Mouse (Mus musculus) liver, embryonic 16.5 days (tissue): ENCODE results near the gene Ramp3. TPM values are rescaled to one million over a fixed set of nuclear protein-coding genes. Genes with fewer than 3 reads are reported as not detected.
"Not testable (repeated sequence)": the region's sequence is repeated elsewhere in the genome, so short reads cannot be mapped to it uniquely, and the experiment has no call there.

Experiments
- ATAC-seq: fragments of 200-750 bp; cut with Nextera tagmentation; 2 replicates; pipeline ENCODE4 v1.8.0; 2017; ENCODE audit warnings: low read depth, mild to moderate bottlenecking, moderate number of reproducible peaks, moderate library complexity
- H3K27ac ChIP-seq: fragments of 300-500 bp; sonication (generic); 2 replicates; pipeline ENCODE4 v1.5.1; 2014; ENCODE audit warnings: mild to moderate bottlenecking, low read length
- H3K27me3 ChIP-seq: fragments of 300-500 bp; sonication (generic); 2 replicates; pipeline ENCODE4 v1.6.1; 2014; ENCODE audit warnings: low read depth, low read length, mixed read lengths; ENCODE audit not compliant: control insufficient read depth, insufficient read depth
- H3K36me3 ChIP-seq: fragments of 300-500 bp; sonication (generic); 2 replicates; pipeline ENCODE4 v1.6.1; 2014; ENCODE audit warnings: mild to moderate bottlenecking; ENCODE audit not compliant: control insufficient read depth, insufficient read depth
- H3K4me1 ChIP-seq: fragments of 300-500 bp; sonication (generic); 2 replicates; pipeline ENCODE4 v1.6.1; 2014; ENCODE audit warnings: low read depth, low read length, mixed read lengths; ENCODE audit not compliant: control insufficient read depth
- H3K4me2 ChIP-seq: fragments of 300-500 bp; sonication (generic); 2 replicates; pipeline ENCODE4 v1.6.1; 2014; ENCODE audit warnings: low read depth, low read length, mixed read lengths
- H3K4me3 ChIP-seq: fragments of 300-500 bp; sonication (generic); 2 replicates; pipeline ENCODE4 v1.5.1; 2014; ENCODE audit warnings: low read depth, mild to moderate bottlenecking, low read length
- H3K9ac ChIP-seq: fragments of 300-500 bp; sonication (generic); 2 replicates; pipeline ENCODE4 v1.6.1; 2014; ENCODE audit warnings: low read depth, low read length
- H3K9me3 ChIP-seq: fragments of 300-500 bp; sonication (generic); replicated peaks from 2 replicates; pipeline ENCODE4 v1.6.1; 2016; ENCODE audit warnings: low read length; ENCODE audit not compliant: control insufficient read depth
- WGBS: fragments of 180-500 bp; shearing (Covaris S2); extraction: QIAGEN DNeasy Blood & Tissue Kit; methylation state at CpG from one replicate; pipeline ENCODE4 v1.1.7; 2014; ENCODE audit not compliant: insufficient replicate concordance; 5-methylcytosine and 5-hydroxymethylcytosine counted together
- polyA plus RNA-seq: library from polyadenylated mRNA; unstranded; fragments of >200 nt; fragmentation: Nextera tagmentation; extraction: Ambion mirVana; gene quantifications from 2 replicates; pipeline ENCODE4 v1.2.1, GENCODE M21; 2015

Gene Ramp3
- polyA plus RNA-seq, 1 experiment from 2014 or later: 0.31 TPM

- Histone ChIP-seq H3K4me1 (peaks cover 16% of the 10 kb centered on the region), H3K4me3 (no peak overlapping the region), H3K27ac (no peak overlapping the region), H3K27me3 (no peaks in the 10 kb centered on the region), H3K9ac (no peak overlapping the region), H3K36me3 (no peaks in the 10 kb centered on the region), H3K9me3 (no peaks in the 10 kb centered on the region), H3K4me2 (no peak overlapping the region)
- no peak for ATAC-seq
These were observed 28.7 kb upstream of the Ramp3 start for GRCm38 (mm10) chr11:6629655-6630054.

GRCm38 (mm10) chr11:6636150-6636549 is 22.2 kb upstream of the Ramp3 start:
- Histone ChIP-seq H3K4me3 (no peak overlapping the region), H3K4me1 (no peaks in the 10 kb centered on the region), H3K9ac (no peak overlapping the region), H3K4me2 (no peak overlapping the region), H3K9me3 (no peaks in the 10 kb centered on the region), H3K36me3 (no peaks in the 10 kb centered on the region), H3K27me3 (no peaks in the 10 kb centered on the region), H3K27ac (no peak overlapping the region)
- no peak for ATAC-seq
- 55% methylated on average over 8 of the region's 8 CpGs for WGBS

- Histone ChIP-seq H3K27ac (no peak within 1 kb of the TSS), H3K4me2 (no peak within 1 kb of the TSS), H3K4me1 (no peaks in the 10 kb centered on the region), H3K9me3 (no peaks in the 10 kb centered on the region), H3K27me3 (no peaks in the 10 kb centered on the region), H3K36me3 (no peaks in the 10 kb centered on the region), H3K4me3 (no peak within 1 kb of the TSS), H3K9ac (no peak within 1 kb of the TSS)
- no peak for ATAC-seq
- WGBS: 71% methylated on average over 4 of the region's 4 CpGs
These were observed 19.8 kb upstream of the Ramp3 start, which contains the start of gene Wap for GRCm38 (mm10) chr11:6638537-6638936. Gene Wap, minus strand, starts transcription at chr11:6638637.

- WGBS: 53% methylated on average over 6 of the region's 6 CpGs
- H3K9ac ChIP-seq: no peak overlapping the region
These were observed 19.2 kb upstream of the Ramp3 start for GRCm38 (mm10) chr11:6639072-6639471.

GRCm38 (mm10) chr11:6644566-6644965 is 13.8 kb upstream of the Ramp3 start:
- Histone ChIP-seq H3K27ac (no peak overlapping the region), H3K4me1 (no peaks in the 10 kb centered on the region), H3K9me3 (no peaks in the 10 kb centered on the region), H3K27me3 (no peaks in the 10 kb centered on the region), H3K4me2 (no peak overlapping the region), H3K36me3 (no peaks in the 10 kb centered on the region), H3K4me3 (no peak overlapping the region), H3K9ac (no peak overlapping the region)
- 63% methylated on average over 6 of the region's 6 CpGs for WGBS
- no peak for ATAC-seq

More at GRCm38 (mm10) chr11:6639072-6639471, 19.2 kb upstream of the Ramp3 start:
- Histone ChIP-seq H3K36me3 (no peaks in the 10 kb centered on the region), H3K27me3 (no peaks in the 10 kb centered on the region), H3K27ac (no peak overlapping the region), H3K9me3 (no peaks in the 10 kb centered on the region), H3K4me3 (no peak overlapping the region), H3K4me1 (no peaks in the 10 kb centered on the region), H3K4me2 (no peak overlapping the region)
- no peak for ATAC-seq

GRCm38 (mm10) chr11:6647831-6648724 is 10.2 kb upstream of the Ramp3 start:
- 39% methylated on average over 9 of the region's 9 CpGs for WGBS
- H3K27me3 ChIP-seq: no peaks in the 10 kb centered on the region
- no peak for ATAC-seq
- no peak overlapping the region for H3K9ac ChIP-seq
- no peaks in the 10 kb centered on the region for H3K36me3 ChIP-seq
- no peak overlapping the region for H3K4me2 ChIP-seq
- no peak overlapping the region for H3K27ac ChIP-seq
- H3K4me3 ChIP-seq: no peak overlapping the region
- no peaks in the 10 kb centered on the region for H3K9me3 ChIP-seq
- H3K4me1 ChIP-seq: no peaks in the 10 kb centered on the region

- 55% methylated on average over 7 of the region's 7 CpGs for WGBS
- H3K27me3 ChIP-seq: no peaks in the 10 kb centered on the region; the same call in 1 of the 2 replicates
- no peak overlapping the region for H3K9ac ChIP-seq
- no peak overlapping the region for H3K27ac ChIP-seq
- H3K9me3 ChIP-seq: no peaks in the 10 kb centered on the region
- no peak overlapping the region for H3K4me2 ChIP-seq
- no peak for ATAC-seq
- no peaks in the 10 kb centered on the region for H3K36me3 ChIP-seq
- no peaks in the 10 kb centered on the region for H3K4me1 ChIP-seq
- no peak overlapping the region for H3K4me3 ChIP-seq
These were observed 7.8 kb upstream of the Ramp3 start for GRCm38 (mm10) chr11:6650519-6650918.

- H3K27me3 ChIP-seq, H3K4me2 ChIP-seq, H3K9me3 ChIP-seq, ATAC-seq, H3K4me3 ChIP-seq, H3K36me3 ChIP-seq, H3K9ac ChIP-seq, H3K4me1 ChIP-seq, H3K27ac ChIP-seq: not testable (repeated sequence)
- WGBS: 50% methylated on average over 3 of the region's 3 CpGs
These were observed 5.3 kb upstream of the Ramp3 start for GRCm38 (mm10) chr11:6652978-6653377.

- no peak for ATAC-seq
- no peak overlapping the region for H3K27ac ChIP-seq
- H3K36me3 ChIP-seq: no peaks in the 10 kb centered on the region
- H3K4me3 ChIP-seq: no peak overlapping the region
- no peak overlapping the region for H3K9ac ChIP-seq
- WGBS: 3% methylated on average over 2 of the region's 2 CpGs
- H3K4me1 ChIP-seq: no peaks in the 10 kb centered on the region; the same call in none of the 2 replicates
- H3K9me3 ChIP-seq: no peaks in the 10 kb centered on the region
- H3K4me2 ChIP-seq: no peak overlapping the region
- peaks cover 2% of the 10 kb centered on the region for H3K27me3 ChIP-seq
These were observed 3.4 kb upstream of the Ramp3 start for GRCm38 (mm10) chr11:6654903-6655302.
